Mouse (Mus musculus) fibroblast of lung, adult 2 months (primary cell): ENCODE data around the gene Mark3.

Source experiments
- DNase-seq: peaks from one replicate; pipeline ENCODE4 v3.0.0-alpha.2; 2011; ENCODE audit warnings: low read depth

Mark3 gene

DNA sequence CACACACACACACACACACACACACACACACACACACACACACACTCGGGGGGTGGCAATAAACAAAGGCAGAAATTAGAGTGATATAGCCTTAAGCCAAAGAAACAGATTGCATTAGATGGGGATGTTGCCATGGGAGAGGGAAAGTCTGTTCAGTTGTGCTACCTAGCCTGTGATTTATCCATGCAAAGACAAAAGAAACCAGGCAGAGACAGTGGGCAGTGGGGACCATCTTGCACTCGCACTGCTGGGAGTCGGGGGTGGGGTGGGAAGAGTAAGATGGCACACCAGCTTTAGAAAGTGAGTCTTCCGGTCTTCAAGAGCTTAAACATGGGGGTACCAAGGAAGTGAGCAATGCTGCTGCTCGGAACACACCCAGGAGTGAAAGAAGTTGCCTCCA, 14.0 kb upstream of the Mark3 start:
- no peak for DNase-seq

DNA sequence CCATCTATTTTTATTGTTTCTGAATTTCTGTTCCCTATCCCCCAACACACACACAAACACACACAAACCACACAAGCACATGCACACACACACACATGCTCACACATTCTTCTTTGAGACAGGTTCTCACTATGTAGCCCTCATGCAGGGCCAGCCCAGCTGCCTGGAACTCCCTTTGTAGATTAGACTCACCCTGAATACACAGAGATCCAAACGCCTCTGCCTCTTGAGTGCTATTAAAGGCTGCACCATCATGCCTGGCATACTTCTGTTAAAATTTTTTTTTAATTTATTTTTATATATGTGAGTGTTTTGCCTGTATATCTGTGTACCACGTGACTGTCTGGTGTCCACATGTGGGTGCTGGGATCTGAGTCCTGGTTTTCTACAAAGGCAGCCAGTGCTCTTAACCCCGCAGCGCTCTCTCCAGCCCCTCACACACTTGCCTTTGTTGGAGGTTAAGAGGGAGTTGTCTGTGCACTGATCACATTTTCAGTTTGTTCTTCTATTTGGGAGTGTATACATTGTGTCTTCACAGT, 12.0 kb upstream of the Mark3 start:
- DNase-seq: no peak

DNA sequence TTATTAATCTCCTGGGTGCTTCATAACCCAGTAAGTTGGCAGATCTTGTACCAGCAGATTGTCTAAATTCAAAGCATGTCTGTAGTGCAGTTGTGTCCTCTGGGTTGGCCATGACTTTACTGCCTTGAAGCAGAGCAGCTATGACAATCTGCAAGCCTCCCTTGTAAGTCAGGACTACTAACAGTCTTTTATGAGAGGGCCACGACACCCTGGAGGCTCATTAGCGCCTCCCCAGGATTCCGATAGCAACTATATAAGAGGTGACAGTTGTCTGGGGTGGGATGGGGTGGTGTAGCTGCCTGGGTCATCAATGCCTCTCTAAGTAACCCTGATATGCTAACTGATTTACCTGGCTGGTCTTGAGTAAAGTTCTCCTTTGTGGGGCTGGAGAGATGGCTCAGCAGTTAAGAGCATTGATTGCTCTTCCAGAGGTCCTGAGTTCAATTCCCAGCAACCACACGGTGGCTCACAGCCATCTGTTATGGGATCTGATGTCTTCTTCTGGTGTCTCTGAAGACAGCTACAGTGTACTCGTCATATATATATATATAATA, 11.2 kb upstream of the Mark3 start:
- no peak for DNase-seq

DNA sequence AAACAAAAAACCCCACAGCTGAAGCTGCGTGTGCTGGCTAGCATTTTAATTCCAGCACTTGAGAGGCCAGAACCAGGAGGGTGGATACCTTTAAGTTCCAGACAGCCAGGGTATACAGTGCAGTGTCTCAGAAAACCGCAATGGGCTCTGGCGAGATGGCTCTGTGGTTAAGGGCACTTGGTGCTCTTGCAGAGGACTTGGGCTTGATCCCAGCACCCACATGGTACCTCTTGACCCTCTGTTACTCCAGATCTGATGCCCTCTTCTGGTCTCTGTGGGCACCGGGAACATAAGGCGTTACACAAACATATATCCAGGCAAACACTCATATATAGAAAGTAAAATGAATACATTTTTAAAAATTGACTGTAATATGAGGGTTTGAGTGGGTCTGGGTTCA, 9.0 kb upstream of the Mark3 start:
- no peak for DNase-seq

DNA sequence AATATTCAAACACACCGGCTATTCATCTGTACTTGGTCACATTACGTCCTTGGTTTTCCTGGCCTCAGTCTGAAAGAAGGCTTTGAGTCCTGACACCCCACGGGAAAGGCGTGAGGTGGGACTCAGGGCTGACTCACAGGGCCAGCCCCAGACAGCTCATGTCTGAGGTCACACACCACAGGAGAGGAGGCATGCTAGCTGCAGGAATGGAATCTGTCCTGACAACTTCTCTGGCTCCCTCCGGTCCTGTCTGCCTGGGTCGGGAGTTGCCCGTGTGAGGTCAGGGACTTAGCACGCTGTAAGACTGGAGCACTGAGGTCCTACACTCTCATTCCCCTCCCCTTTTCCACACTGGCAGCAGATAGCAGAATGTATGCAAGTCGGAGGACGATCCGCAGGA, 5.5 kb upstream of the Mark3 start:
- peak; percentile 89 for DNase-seq

DNA sequence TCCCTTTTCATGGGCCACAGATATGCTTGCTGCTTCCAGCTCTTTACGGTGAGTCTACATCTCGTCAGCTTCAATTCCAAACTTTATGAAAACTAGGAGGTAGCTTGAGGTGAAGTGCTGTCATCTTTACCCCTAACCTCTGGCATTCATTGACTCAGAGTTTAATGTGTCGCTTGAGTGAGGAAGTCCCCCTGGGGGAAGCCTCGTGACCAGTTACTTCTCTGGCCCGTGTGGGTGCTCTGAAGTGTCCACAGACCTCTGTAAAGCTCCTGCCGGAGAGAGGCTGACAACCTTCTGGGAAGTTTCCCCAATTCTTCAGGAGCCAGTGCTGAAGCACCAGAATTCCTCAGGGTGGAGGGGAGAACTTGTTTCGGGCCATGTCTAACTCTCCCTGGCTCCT, 1.9 kb upstream of the Mark3 start:
- no peak for DNase-seq

DNA sequence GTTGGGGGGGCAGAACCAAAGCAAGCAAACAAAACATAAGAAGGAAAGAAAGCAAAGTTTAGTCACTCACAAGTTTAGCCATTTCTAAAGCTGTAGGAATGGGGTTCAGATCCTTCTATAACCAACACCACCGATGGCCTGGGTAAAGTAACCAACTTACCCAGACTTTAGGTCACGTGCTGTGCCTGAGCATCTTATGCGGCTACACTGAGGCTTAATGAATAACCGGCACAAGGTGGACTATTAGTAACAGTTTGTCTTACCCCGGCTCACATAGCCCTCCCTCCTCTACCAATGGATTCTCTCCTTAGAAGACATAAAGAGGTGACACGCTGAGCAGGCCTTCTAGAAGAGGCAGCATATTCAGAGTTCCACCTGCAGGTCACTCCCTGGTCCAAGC, 1.0 kb upstream of the Mark3 start:
- DNase-seq: no peak

DNA sequence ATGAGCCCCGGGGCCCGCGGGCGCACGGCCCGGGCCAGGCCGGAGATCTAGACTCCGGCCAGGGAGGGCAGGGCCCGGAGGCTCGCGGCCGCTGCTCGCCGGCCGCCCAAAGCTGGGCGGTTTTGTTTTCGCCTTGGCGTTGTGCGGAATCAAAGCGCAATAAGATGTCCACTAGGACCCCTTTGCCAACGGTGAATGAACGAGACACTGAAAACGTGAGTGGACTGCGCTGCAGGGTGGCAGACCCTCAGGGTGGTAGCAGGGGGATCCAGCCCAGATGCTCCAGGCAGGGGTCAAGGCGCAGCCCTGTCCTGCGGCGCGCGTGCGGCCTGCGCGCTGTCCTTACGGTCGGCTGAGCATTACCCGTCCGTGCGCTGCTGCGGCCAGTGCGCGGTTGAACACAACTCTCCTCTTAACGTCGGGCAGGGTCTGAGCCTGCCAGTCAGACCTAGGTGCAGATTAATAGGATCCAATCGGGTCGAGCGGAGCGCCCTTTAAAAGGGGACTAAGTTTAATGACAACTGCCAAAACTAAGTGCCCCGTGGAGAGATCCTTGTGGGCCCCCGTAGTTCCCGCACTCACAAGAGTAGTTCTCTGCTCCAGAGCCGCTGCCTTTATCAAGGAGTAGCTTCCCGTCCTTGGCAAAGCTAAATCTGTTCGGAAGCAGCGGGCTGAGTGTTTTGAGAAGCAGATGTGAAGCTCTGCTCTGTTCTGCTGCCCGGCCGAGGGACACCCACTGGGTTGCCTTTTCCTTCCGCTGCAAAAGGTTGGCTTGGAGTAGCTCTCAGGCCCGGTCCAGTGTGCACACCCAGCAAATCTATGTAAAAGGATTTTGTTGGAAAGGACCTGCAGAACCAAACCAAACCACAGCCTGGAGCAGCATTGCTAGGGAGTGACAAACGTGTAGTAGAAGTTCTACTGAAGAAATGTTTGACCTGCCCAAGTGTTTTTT, 840 bp downstream of the Mark3 start:
- DNase-seq: no peak

DNA sequence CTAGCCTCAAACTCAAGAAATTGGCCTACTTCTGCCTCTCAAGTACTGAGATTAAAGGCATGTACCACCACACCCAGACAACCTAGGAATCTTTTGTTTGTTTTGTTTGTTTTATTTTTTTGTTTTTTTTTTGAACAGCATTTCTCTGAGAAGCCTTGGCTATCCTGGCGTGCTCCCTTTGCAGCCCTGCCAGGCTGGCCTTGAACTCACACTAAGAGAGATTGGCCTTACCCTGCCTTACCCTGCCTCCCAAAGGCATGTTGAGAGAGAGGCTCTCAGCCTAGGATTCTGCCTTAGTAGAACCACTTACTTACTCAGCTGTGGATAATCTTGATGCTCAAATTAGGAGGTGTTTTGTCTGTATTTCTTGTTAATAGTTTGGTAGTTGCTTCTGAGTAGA, 8.7 kb downstream of the Mark3 start:
- no peak for DNase-seq

DNA sequence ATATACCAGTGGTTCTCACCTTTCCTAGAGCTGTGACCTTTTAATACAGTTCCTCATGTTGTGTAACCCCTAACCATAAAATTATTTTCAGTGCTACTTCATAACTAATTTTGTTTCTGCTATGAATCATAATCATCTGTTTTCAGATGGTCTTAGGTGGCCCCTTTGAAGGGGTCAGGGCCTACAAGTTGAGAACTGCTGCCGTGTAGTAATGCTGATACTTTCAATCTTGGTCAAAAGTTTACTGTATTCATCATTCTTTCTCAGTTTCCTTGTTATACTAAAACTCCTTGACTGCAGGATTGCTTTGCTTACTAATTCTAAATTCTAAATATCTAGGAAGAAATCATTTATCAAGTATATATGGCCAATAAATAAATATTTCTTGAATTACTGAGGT, 10.1 kb downstream of the Mark3 start:
- no peak for DNase-seq

DNA sequence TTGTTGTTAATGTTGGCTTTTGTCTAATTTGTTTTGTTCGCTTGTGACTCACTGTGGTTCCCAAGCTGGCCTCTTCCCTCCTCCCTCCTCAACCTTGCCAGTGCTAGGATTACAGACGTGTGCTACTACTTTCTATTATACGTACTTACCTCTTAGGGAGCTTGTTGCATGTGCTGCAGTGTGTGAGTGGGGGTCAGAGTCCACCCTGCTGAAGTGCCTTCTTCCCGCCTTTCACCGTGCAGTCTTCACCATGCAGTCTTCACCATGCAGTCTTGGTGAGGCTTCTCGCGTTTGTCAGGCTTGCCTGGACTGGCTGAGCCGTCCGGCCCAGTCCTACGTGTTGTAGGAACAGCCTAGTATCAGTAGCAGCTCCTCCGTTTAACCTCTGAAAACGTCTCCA, 12.9 kb downstream of the Mark3 start:
- DNase-seq: no peak

DNA sequence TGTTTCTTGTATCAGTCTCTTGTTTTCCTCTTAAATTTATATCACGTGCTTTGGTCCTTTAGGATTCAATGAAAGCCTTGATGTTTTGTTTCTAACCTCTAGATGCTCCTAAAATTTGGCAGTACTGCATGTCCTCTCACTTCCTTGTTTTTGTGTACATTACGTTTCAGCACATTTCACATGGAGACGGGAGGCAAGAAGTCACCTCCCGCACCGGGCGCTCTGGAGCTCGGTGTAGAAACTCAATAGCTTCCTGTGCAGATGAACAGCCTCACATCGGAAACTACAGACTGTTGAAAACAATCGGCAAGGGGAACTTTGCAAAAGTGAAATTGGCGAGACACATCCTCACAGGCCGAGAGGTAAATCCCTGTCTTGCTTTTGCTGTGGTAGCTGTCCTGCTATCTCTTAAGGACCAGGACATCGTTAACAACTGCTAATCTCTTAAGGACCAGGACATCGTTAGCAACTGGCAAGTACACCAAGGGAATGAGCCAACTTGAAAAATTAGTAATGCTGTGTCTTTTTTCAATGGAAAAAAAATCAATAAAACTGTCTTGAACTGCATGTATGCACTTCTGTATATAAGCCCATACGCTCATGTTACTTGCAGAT, 18.2 kb downstream of the Mark3 start:
- no peak for DNase-seq

DNA sequence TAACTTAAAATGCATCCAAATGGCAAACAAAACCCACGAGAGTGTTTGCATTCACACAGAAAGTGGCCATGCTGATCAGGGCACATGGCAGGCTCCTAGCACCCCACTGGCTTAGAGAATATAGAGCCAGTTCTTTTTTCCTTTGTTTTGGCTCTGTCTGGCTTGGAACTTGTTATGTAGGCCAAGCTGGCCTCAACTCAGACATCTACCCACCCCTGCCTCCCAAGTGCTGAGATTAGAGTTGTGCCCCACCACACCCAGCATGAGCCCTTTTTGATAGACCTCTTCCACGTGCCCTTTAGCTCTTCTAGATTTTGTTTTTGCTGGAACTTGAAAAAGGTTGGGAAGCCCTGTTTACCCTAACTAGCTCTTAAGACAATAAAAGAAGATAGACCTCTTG, 19.5 kb downstream of the Mark3 start:
- DNase-seq: no peak

DNA sequence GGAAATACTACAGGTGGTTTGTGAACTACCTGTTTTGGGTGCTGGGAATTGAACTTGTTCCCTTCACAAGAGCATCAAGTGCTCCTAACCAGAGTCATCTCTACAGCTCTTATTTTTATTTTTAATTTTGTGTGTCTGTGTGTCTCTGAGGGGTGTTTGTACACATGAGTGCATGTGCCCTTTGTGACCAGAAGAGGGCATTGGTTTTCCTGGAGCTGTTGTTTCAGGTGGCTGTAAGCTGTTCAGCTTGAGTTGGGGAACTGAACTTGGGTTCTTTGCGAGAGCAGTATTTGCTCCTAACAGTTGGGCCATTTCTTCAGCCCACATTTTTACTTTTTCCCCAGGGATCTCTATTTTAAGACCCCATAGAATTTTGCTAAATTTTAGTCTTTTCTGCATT, 23.0 kb downstream of the Mark3 start:
- DNase-seq: no peak

DNA sequence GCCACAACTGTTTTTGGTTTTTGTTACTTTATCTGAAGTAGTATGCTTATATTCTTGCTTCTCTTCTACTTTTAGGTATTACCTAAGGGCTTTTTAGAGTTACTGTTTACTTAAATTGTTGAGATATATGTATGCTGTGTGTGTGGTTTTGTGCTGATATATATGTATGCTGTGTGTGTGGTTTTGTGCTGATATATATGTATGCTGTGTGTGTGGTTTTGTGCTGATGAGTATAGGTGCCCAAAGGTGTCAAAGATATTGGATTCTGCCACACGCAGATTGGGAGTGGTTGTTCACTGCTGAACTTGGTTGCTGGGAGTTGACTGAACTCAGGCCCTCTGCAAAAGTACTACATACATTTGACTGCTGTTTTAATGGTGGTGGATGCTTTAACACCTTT, 24.6 kb downstream of the Mark3 start:
- DNase-seq: no peak

DNA sequence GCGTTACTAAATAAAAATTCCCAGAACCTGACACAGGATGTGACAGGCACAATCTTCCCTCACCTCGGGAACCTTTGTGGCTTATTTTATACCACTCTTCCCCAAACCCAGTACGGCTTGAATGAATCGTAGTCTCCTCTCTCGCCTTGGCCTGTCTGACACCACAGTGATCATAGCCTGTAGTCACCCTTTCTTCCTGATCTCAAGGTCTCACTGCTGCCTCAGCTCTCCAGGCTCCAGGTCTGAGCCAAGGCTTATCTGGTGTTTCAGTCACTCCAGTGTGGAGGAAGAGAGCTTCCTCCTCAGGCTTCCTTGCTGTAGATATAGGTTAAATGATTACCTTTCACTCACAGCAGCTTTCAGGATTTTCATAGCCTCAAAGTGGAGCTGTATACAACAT, 25.3 kb downstream of the Mark3 start:
- DNase-seq: no peak

DNA sequence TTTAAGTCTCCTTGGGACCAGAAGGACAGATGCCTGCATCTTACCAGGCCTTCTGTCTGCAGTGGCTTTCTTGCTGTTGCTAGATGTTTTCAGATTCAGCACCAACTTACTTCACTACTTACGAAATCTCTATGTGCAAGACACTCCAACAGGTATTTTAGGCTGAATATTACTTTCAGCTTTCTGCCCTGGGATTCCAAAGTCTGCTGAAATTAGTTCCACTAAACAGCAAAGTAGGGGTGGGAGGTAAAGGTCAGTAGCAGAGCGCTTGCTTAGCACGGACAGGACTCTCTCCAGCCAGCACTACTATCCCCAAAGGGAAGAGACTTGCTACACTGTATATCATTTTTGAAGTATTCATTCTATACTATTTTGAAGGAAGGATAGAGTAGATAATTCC, 29.5 kb downstream of the Mark3 start:
- DNase-seq: no peak

DNA sequence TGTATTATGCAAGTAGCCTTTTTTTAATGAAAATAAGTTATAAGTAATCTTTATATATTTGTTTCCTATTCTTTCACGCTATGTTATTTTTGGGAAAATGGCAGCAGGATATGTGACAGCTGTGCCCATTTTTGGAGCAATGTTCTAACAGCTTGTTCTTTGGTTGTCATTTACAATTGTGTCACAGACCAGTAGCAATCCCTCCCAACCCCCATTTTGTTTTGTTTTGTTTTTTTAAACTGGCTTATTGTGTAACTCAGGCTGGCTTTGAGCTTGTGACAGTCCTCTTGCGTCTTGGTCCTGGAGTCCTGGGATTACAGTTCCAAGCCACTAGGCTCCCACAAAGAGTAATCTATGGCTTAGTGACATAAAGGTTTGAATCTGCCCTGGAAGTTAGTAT, 31.3 kb downstream of the Mark3 start:
- no peak for DNase-seq

DNA sequence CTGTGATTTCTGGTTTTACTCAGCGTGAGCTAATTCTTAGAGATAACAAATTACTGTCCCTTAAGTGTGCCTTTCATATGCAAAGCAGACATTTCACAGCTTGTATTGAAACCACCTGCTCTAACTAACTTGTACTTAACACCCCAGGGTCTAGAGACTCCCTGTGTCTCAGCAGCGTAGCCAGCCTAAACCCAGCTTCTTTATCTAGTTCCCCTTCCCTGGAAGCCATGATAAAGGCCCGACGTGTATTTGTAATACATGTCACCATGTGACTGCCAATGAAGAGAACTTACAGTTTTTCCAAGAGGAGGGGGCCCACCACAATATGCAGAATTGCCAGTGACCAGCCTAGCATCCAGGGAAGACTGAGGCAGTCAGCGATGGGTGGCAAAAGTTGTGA, 33.7 kb downstream of the Mark3 start:
- no peak for DNase-seq

DNA sequence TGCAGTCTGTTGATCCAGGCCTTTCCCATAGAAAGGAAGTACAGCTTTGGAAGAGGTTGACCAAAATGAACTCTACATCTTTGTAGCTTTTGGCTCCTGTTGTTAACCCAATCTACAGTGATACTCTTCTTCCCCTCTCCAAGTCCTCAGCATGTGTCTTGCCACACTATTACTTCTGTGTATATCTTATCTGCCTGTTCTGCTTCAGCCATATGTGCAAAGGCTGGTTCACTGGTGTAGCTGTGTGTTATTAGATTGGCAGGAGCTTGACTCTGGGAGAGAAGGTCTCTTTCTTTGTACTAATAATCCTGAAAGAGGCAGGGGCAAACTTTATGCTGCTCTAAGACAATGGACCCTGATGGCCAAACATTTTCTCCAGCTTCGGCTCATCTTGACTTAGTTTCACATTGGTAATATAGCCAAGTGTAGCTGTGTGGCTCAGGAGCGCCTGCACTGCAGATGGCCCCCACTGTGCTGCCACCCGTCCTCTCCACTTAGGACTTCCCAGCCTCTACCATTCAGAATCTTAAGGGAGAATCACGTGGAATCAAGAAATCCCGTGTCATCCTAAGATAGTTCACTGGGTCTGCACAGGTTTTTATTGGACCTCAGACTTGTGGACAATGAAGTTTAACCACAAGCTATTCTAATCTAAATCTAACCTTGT, 40.3 kb downstream of the Mark3 start:
- no peak for DNase-seq

DNA sequence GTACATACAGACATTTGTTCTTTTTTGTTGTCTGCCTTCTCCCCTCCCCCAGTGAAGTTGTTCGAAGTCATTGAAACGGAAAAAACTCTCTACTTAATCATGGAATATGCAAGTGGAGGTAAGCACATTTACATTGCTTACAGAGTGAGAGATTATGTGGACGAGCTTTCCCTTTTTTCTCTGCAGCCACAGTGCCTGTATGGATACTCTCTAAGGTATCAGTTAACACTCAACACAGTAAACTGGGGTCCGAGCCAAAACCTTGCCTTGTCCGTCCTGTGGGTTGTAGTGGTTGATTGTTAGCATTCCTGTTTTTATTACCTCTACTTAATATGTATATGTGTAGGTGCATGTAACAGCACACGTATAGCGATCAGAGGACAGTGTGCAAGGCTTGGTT, 43.9 kb downstream of the Mark3 start:
- no peak for DNase-seq

DNA sequence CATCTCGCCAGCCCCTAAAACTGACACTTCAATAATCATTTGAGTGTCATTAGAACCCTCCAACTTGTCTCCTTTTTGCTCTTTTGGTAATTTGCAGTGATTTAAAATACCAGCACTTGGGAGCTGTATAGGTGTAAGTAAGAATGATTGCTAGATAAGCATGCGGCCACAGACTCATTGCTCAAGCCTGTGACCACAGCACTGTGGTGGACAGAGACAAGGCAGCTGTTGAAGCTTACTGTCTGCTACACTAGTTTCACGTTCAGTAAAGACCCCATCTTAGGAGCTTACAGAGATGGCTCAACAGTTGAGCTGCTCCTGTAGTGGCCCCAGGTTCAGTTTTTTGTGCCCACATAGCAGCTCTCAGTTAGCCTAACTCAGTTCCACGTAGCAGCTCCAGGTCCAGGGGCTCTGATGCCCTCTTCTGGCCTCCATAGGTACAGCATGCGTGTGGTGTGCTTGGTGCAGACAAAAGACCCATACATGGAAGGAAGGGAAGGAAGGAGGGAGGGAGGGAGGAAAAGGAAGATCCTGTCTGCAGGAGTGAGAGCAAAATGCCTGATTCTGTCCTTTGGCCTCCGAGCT, 73.8 kb downstream of the Mark3 start:
- no peak for DNase-seq
